11 mouse cellular contexts compared by ENCODE assay signal in the genomic region with DNA sequence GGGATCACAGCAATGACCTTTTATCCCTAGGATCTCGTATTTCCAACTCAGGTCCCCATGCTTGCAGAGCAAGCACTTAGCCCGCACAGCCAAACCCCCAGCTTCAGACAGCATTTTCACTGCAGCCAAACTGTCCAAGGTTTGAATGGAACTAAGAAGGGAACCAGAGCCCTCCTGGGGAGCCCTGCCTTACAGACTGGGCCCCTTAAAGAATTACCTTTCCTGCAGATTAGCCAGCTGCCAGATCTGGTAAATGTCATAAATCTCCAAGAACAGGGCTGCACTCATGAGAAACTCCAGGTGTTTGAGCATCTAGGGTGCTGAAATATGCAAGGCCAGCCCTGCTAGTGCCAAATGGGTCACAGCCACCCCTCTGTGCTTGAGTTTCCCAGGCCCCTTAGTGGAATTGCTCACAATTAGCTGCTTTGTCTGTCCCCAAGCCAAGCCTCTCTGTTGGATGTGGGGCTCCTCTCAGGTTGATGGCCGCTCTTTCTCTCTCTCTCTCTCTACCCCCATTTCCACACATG. TPM values are rescaled to one million over a fixed set of nuclear protein-coding genes. Genes with fewer than 3 reads are reported as not detected.
DNase-seq lines count a peak whose midpoint lies in the region; ATAC-seq and TF ChIP-seq lines count a peak whose summit lies in the region.
"Had no signal": no experiment of that assay in that cellular context is flagged by ENCODE, and none has a peak within 500 bp of the region (broad histone marks: within the 10 kb centered on the region; RNA-seq: fewer than 3 reads in every experiment).

No protein-coding gene starts in this region.

- H3K36me3 ChIP-seq in heart, embryonic 13.5 days, result no peaks in the 10 kb centered on the region; the same call in 1 of the 2 replicates
- no peaks in the 10 kb centered on the region; the same call in 1 of the 2 replicates for H3K36me3 ChIP-seq in hindbrain, embryonic 11.5 days (ENCODE audit: control insufficient read depth, insufficient read depth, low read length)
- peaks cover 4% of the 10 kb centered on the region; the same call in 1 of the 2 replicates for H3K36me3 ChIP-seq in midbrain, embryonic 14.5 days (ENCODE audit: control insufficient read depth, insufficient read depth, low read length)

- H3K4me2 ChIP-seq in heart, embryonic 13.5 days, result no peak overlapping the region
- no peak overlapping the region for H3K4me2 ChIP-seq in hindbrain, embryonic 11.5 days (replicated peaks; ENCODE audit: low read depth, low read length)
- no peak overlapping the region for H3K4me2 ChIP-seq in midbrain, embryonic 14.5 days (ENCODE audit: low read length)

- H3K4me1 ChIP-seq in heart, embryonic 13.5 days, result peaks cover 63% of the 10 kb centered on the region
- H3K4me1 ChIP-seq in cortical plate, adult 2 months (ENCODE audit: control insufficient read depth, insufficient read depth, low read length), result peaks cover 16% of the 10 kb centered on the region
- no peaks in the 10 kb centered on the region for H3K4me1 ChIP-seq in hindbrain, embryonic 11.5 days (replicated peaks; ENCODE audit: control insufficient read depth, insufficient read depth, low read length)
- peaks cover 33% of the 10 kb centered on the region for H3K4me1 ChIP-seq in midbrain, embryonic 14.5 days (ENCODE audit: control insufficient read depth, insufficient read depth, low read length)

- intact Hi-C loops in heart, postnatal 14 days (cut with DNase I), result no loop called here
- intact Hi-C loops in gastrocnemius, postnatal 14 days (cut with DNase I; ENCODE audit: low total_unique reads), result no loop called here

- H3K4me3 ChIP-seq in heart, embryonic 13.5 days, result no peak overlapping the region
- no peak overlapping the region for H3K4me3 ChIP-seq in cortical plate, adult 2 months (ENCODE audit: insufficient read depth, low read length)
- H3K4me3 ChIP-seq in hindbrain, embryonic 11.5 days (ENCODE audit: low read depth, low read length), result no peak overlapping the region
- H3K4me3 ChIP-seq in midbrain, embryonic 14.5 days (replicated peaks; ENCODE audit: low read depth, low read length), result no peak overlapping the region
- H3K4me3 ChIP-seq: erythroblast, embryonic 14.5 days had no signal

- peak overlapping the region; percentile 45 for H3K27ac ChIP-seq in heart, embryonic 13.5 days (replicated peaks)
- peak overlapping the region; percentile 20 for H3K27ac ChIP-seq in cortical plate, adult 2 months (ENCODE audit: insufficient read depth, low read length)
- no peak overlapping the region for H3K27ac ChIP-seq in hindbrain, embryonic 11.5 days (ENCODE audit: low read depth, low read length)
- H3K27ac ChIP-seq in midbrain, embryonic 14.5 days (replicated peaks; ENCODE audit: low read depth, low read length), result peak overlapping the region; percentile 56

- H3K9ac ChIP-seq in heart, embryonic 13.5 days, result no peak overlapping the region
- H3K9ac ChIP-seq in hindbrain, embryonic 11.5 days (ENCODE audit: low read depth, low read length), result no peak overlapping the region
- H3K9ac ChIP-seq in midbrain, embryonic 14.5 days (replicated peaks; ENCODE audit: low read length), result no peak overlapping the region

- no peaks in the 10 kb centered on the region for H3K9me3 ChIP-seq in heart, embryonic 13.5 days
- no peaks in the 10 kb centered on the region for H3K9me3 ChIP-seq in hindbrain, embryonic 11.5 days (ENCODE audit: control insufficient read depth, low read length)
- no peaks in the 10 kb centered on the region for H3K9me3 ChIP-seq in midbrain, embryonic 14.5 days (ENCODE audit: control insufficient read depth, low read length)

- no peak for ATAC-seq in heart, embryonic 13.5 days (ENCODE audit: extremely low read depth, insufficient number of reproducible peaks, low FRiP score, low TSS enrichment)
- peak; percentile 66 for ATAC-seq in hindbrain, embryonic 11.5 days (ENCODE audit: low FRiP score)
- peak; percentile 44; the same call in 1 of the 2 replicates for ATAC-seq in midbrain, embryonic 14.5 days (ENCODE audit: low FRiP score, low TSS enrichment)

- TF ChIP-seq POLR2A in cortical plate, adult 2 months (IDR thresholded peaks at IDR 0.05; ENCODE audit: extremely low read depth, insufficient read depth, low read length), result no peak

- TF ChIP-seq CTCF in cortical plate, adult 2 months (IDR thresholded peaks at IDR 0.05; ENCODE audit: extremely low read depth, insufficient read depth, low read length), result no peak

- no peaks in the 10 kb centered on the region for H3K27me3 ChIP-seq in heart, embryonic 13.5 days (replicated peaks)
- peaks cover 7% of the 10 kb centered on the region for H3K27me3 ChIP-seq in hindbrain, embryonic 11.5 days (ENCODE audit: control insufficient read depth, insufficient read depth, low read length)
- H3K27me3 ChIP-seq in midbrain, embryonic 14.5 days (ENCODE audit: control insufficient read depth, insufficient read depth, low read length), result no peaks in the 10 kb centered on the region

- 47% methylated on average over 3 of the region's 3 CpGs for WGBS in heart, embryonic 13.5 days
- 37% methylated on average over 3 of the region's 3 CpGs for WGBS in hindbrain, embryonic 11.5 days
- 39% methylated on average over 3 of the region's 3 CpGs for WGBS in midbrain, embryonic 14.5 days

- DNase-seq in heart, postnatal 14 days, result no peak
- DNase-seq in hindbrain, embryonic 11.5 days (ENCODE audit: low spot score), result no peak
- DNase-seq in midbrain, embryonic 14.5 days, result no peak
- DNase-seq in lung, postnatal 4 days, result no peak
- DNase-seq in gastrocnemius, postnatal 14 days, result no peak
- no peak for DNase-seq in gastrocnemius, postnatal 10 days
- DNase-seq: heart, postnatal 4 days had no signal

RNA-seq across cellular contexts. Expression of a gene that starts 25.3 kb away (rescaled TPM):
- polyA plus RNA-seq in heart, embryonic 13.5 days (2015; fragmentation: Nextera tagmentation; extraction: Ambion mirVana), result 328 and 358 TPM in 2 replicates
- total RNA-seq in heart, postnatal 14 days (2021), result 10 to 100 TPM; 14.0 to 14.3 TPM
- polyA plus RNA-seq in cortical plate, adult 2 months (2012; rRNA removed), result 446 and 493 TPM in 2 replicates
- 385 and 413 TPM in 2 replicates for polyA plus RNA-seq in hindbrain, embryonic 11.5 days (2014; fragmentation: Nextera tagmentation; extraction: Ambion mirVana)
- polyA plus RNA-seq in midbrain, embryonic 14.5 days (2014; fragmentation: Nextera tagmentation; extraction: Ambion mirVana), result 680 and 686 TPM in 2 replicates
- total RNA-seq in gastrocnemius, postnatal 14 days (2021), result 10 to 100 TPM; 14.4 to 22.2 TPM
- total RNA-seq in gastrocnemius, postnatal 10 days (2021), result 10 to 100 TPM; 48.4 to 57.8 TPM
- total RNA-seq: liver, adult 2 months had no signal
- polyA plus RNA-seq: erythroblast, embryonic 14.5 days; liver, adult 2 months had no signal
